ENCODE assay signal across 12 mouse cellular contexts in the genomic region with DNA sequence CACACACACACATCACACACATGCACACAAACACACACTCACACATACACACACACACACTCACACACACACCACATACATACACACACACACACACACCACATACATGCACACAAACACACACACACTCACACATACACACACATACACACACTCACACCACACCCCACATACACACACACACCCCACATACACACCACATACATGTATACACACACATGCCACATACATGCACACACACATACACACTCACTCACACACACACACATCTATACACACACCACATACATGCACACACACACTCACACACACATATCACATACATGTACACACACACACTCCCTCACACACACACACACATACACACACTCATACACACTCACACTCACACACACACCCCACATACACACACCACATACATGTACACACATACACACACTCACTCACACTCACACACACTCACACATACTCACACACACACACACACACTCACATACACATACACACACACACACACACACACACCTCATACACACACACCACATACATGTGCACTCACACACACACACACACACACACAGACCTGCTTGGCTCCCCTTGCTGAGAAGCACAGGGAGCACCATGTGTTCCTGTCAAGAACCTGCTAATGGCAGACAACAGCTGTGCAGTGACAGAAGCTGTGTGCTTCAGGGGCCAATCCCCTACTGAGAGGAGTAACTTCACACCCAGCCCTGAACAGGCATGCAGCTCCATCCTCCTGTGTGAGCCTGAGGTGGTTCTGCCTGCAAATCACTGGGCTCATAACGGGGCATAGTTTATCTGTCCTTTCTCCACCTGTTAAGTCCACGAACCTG.
DNase-seq lines count a peak whose midpoint lies in the region; ATAC-seq and TF ChIP-seq lines count a peak whose summit lies in the region.
"Had no signal": no experiment of that assay in that cellular context is flagged by ENCODE, and none has a peak within 500 bp of the region (broad histone marks: within the 10 kb centered on the region; RNA-seq: fewer than 3 reads in every experiment).

No protein-coding gene starts in this region.

- no peak overlapping the region for H3K9ac ChIP-seq in MEL (ENCODE audit: control insufficient read depth, low read depth, low read length, poor library complexity, severe bottlenecking)
- no peak overlapping the region for H3K9ac ChIP-seq in forebrain, embryonic 14.5 days (ENCODE audit: low read length)
- H3K9ac ChIP-seq in limb, embryonic 15.5 days = no peak overlapping the region

- H3K4me1 ChIP-seq in MEL (ENCODE audit: control insufficient read depth in 1 of 2, insufficient read depth in 2 of 2, low read length in 2 of 2) = no peaks in the 10 kb centered on the region
- no peaks in the 10 kb centered on the region for H3K4me1 ChIP-seq in forebrain, embryonic 14.5 days (ENCODE audit: control insufficient read depth, insufficient read depth, low read length)
- no peaks in the 10 kb centered on the region for H3K4me1 ChIP-seq in limb, embryonic 15.5 days

- no peak for TF ChIP-seq EP300 in MEL (IDR thresholded peaks at IDR 0.05; ENCODE audit: low read depth in 1 of 2, low read length in 2 of 2)

- H3K9me3 ChIP-seq in MEL (replicated peaks; ENCODE audit: insufficient read depth, low read length) = no peaks in the 10 kb centered on the region
- H3K9me3 ChIP-seq in forebrain, embryonic 14.5 days (replicated peaks; ENCODE audit: control insufficient read depth, low read length) = no peaks in the 10 kb centered on the region
- no peaks in the 10 kb centered on the region for H3K9me3 ChIP-seq in limb, embryonic 15.5 days

- peak; percentile 25 for DNase-seq in embryo, embryonic 10 days (ENCODE audit: low spot score)
- DNase-seq in embryo, embryonic 9.5 days (ENCODE audit: extremely low spot score) = no peak
- no peak for DNase-seq in MEL (ENCODE audit: low read depth, low spot score)
- peak; percentile 58 for DNase-seq in forebrain, embryonic 14.5 days (ENCODE audit: low spot score)
- no peak for DNase-seq in layer of hippocampus, adult 2 months (ENCODE audit: low spot score in 2 of 2)
- no peak for DNase-seq in layer of hippocampus, postnatal 10 days (ENCODE audit: low spot score in 2 of 2)
- DNase-seq: B cell, adult 2 months; kidney, adult 9 months; right cerebral cortex, adult 18-20 months had no signal

- H3K4me3 ChIP-seq in MEL (ENCODE audit: control insufficient read depth in 1 of 2, insufficient read depth in 1 of 2, low read depth in 2 of 2, low read length in 2 of 2) = no peak overlapping the region
- no peak overlapping the region for H3K4me3 ChIP-seq in forebrain, embryonic 14.5 days (ENCODE audit: low read depth, low read length)
- H3K4me3 ChIP-seq in limb, embryonic 15.5 days = no peak overlapping the region
- no peak overlapping the region for H3K4me3 ChIP-seq in layer of hippocampus, adult 2 months

- H3K4me2 ChIP-seq in forebrain, embryonic 14.5 days (ENCODE audit: low read length) = no peak overlapping the region
- H3K4me2 ChIP-seq in limb, embryonic 15.5 days = no peak overlapping the region

- no peaks in the 10 kb centered on the region for H3K79me2 ChIP-seq in MEL (ENCODE audit: control insufficient read depth, insufficient read depth, low read length, poor library complexity)

- TF ChIP-seq RAD21 in MEL (IDR thresholded peaks at IDR 0.05; ENCODE audit: low read depth, low read length) = no peak

- 63% methylated on average over 2 of the region's 2 CpGs for WGBS in forebrain, embryonic 14.5 days
- WGBS in limb, embryonic 15.5 days = 28% methylated on average over 2 of the region's 2 CpGs

- H3K36me3 ChIP-seq in MEL (ENCODE audit: control insufficient read depth in 1 of 2, insufficient read depth in 2 of 2, low read length in 2 of 2) = no peaks in the 10 kb centered on the region
- no peaks in the 10 kb centered on the region for H3K36me3 ChIP-seq in forebrain, embryonic 14.5 days (ENCODE audit: control insufficient read depth, insufficient read depth, low read length)
- no peaks in the 10 kb centered on the region for H3K36me3 ChIP-seq in limb, embryonic 15.5 days

- H3K27ac ChIP-seq in MEL (ENCODE audit: control insufficient read depth, low read depth, low read length) = no peak overlapping the region
- H3K27ac ChIP-seq in forebrain, embryonic 14.5 days (ENCODE audit: low read depth, low read length) = no peak overlapping the region
- H3K27ac ChIP-seq in limb, embryonic 15.5 days = no peak overlapping the region
- no peak overlapping the region for H3K27ac ChIP-seq in layer of hippocampus, adult 2 months
- H3K27ac ChIP-seq: macrophage had no signal

- H3K27me3 ChIP-seq in MEL (ENCODE audit: control insufficient read depth in 1 of 2, insufficient read depth in 2 of 2, low read length in 2 of 2) = no peaks in the 10 kb centered on the region
- no peaks in the 10 kb centered on the region for H3K27me3 ChIP-seq in forebrain, embryonic 14.5 days (replicated peaks; ENCODE audit: control insufficient read depth, insufficient read depth, low read length)
- no peaks in the 10 kb centered on the region for H3K27me3 ChIP-seq in limb, embryonic 15.5 days

- no peak for TF ChIP-seq POLR2A in MEL (IDR thresholded peaks at IDR 0.05; ENCODE audit: control insufficient read depth in 1 of 2, insufficient read depth in 1 of 2, low read depth in 1 of 2, low read length in 2 of 2, poor library complexity in 1 of 2)

- peak; percentile 77 for ATAC-seq in forebrain, embryonic 14.5 days
- peak; percentile 46; the same call in 1 of the 2 replicates for ATAC-seq in limb, embryonic 15.5 days (ENCODE audit: insufficient number of reproducible peaks, low FRiP score, low TSS enrichment, low read depth)
- no peak for ATAC-seq in megakaryocyte-erythroid progenitor cell, adult 5-6 weeks (replicated peaks; ENCODE audit: low FRiP score, low TSS enrichment, poor library complexity, severe bottlenecking)

- no peak for TF ChIP-seq CTCF in MEL (IDR thresholded peaks at IDR 0.05 in 2 of 3, conservative IDR thresholded peaks at IDR 0.05 in 1 of 3; ENCODE audit: control insufficient read depth in 1 of 3, insufficient read depth in 1 of 3, low read depth in 2 of 3, low read length in 3 of 3, poor library complexity in 1 of 3, severe bottlenecking in 1 of 3)
- TF ChIP-seq CTCF in layer of hippocampus, adult 2 months (conservative IDR thresholded peaks at IDR 0.05) = no peak

TF ChIP-seq in MEL, 35 proteins besides CTCF, POLR2A, EP300 and RAD21:
- no peak for TF ChIP-seq ZNF384 (IDR thresholded peaks at IDR 0.05; ENCODE audit: low read depth, low read length)
- peak; percentile 75; the same call in 1 of the 2 replicates for TF ChIP-seq POLR2AphosphoS5 (IDR thresholded peaks at IDR 0.05; ENCODE audit: borderline replicate concordance, low read depth, low read length)
- TF ChIP-seq SMC3 (IDR thresholded peaks at IDR 0.05; ENCODE audit: low read depth, low read length) = no peak
- no peak for TF ChIP-seq TBP (IDR thresholded peaks at IDR 0.05; ENCODE audit: low read depth, low read length)

Comparison
In these comparisons a context has a peak if more than half of its experiments do, and no peak if none do; other contexts are left out.
1. DNase-seq: peak in embryo, embryonic 10 days (single experiment) and forebrain, embryonic 14.5 days (single experiment); none in embryo, embryonic 9.5 days (single experiment), MEL (single experiment), layer of hippocampus, adult 2 months (0 of 2) and layer of hippocampus, postnatal 10 days (0 of 2).